Mouse (Mus musculus) urinary bladder, postnatal 25 days (tissue): ENCODE measurements around the gene Inpp5d.

Experiments
- DNase-seq: peaks from one replicate; pipeline ENCODE4 v3.0.0; 2022; ENCODE audit warnings: low spot score

Gene Inpp5d

GRCm38 (mm10) chr1:87624826-87625225, 4.7 kb downstream of the Inpp5d start:
- DNase-seq = no peak

DNA sequence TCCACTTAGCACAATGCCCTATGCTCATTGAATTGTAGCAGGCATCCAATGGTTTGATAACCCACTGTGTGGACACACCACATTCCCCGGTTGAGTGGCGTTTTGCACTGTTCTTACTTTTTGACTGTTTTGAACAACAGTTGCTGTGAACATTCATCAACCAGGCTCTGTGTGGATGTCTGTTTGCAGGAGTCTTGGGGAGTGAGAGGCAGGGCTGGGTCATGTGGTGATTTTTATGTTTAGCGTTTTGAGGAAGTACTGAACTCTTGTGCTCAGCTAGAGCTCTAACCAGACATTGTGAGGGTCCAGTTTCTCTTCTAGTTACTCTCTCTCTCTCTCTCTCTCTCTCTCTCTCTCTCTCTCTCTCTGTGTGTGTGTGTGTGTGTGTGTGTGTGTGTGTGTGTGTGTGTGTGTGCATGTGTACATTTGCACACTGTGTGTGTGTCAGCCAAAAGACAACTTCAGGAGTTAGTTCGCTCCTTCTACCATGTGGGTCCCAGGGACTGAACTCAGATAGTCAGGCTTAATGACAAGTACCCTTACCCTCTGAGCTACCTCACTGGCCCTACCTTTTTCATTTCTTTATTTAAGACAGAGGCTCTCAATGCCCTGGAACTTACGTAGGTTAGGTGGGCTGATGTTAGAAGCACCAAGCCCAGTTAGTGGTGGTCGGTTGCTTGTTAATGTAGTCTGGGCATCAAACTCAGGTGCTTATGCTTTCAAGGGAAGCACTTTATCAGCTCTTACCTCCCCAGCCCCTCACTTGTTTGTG, 5.3 kb downstream of the Inpp5d start:
- no peak for DNase-seq

- DNase-seq = no peak
These were observed 6.2 kb downstream of the Inpp5d start for GRCm38 (mm10) chr1:87626344-87626743.

DNA sequence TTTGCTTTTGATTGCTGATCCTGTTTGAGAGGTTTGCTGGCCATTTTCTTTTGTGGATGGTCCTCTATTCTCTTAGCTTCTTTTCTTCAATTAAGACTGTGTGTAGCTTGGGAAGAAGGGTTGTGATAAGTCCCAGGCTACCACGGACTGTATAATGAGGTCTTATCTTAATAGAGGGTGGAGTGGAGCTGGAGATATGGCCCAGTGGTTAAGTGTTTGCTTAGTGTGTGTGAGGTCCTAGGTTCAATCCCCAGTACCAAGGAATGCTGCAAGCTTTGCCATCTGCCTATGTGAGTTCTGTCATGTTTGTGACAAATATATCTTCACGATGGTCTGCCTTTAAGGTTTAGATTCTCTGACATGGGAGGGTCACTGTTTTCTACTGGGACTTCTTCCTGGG, 8.0 kb downstream of the Inpp5d start:
- no peak for DNase-seq

GRCm38 (mm10) chr1:87631584-87631983, 11.5 kb downstream of the Inpp5d start:
- DNase-seq = no peak

DNA sequence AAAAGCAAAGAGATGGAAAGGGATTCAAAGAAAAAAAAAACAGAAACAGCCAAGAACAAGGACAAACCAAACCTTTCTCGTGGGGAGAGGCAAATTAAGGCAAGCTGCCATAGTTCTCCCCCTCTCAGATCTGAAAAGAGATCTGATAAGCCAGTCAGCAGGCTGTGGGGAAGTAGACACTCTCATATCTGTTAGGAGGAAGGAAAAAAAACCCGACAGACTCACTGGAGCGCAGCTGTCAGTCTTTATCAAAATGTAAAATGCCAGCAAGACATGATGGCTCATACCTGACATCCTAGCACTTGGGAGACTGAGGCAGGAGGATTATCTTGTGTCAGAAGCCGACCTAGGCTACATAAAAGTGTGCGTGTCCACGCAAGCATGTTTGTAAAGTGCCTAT, 12.1 kb downstream of the Inpp5d start:
- DNase-seq = no peak

GRCm38 (mm10) chr1:87636716-87637117, 16.6 kb downstream of the Inpp5d start:
- DNase-seq = no peak

DNA sequence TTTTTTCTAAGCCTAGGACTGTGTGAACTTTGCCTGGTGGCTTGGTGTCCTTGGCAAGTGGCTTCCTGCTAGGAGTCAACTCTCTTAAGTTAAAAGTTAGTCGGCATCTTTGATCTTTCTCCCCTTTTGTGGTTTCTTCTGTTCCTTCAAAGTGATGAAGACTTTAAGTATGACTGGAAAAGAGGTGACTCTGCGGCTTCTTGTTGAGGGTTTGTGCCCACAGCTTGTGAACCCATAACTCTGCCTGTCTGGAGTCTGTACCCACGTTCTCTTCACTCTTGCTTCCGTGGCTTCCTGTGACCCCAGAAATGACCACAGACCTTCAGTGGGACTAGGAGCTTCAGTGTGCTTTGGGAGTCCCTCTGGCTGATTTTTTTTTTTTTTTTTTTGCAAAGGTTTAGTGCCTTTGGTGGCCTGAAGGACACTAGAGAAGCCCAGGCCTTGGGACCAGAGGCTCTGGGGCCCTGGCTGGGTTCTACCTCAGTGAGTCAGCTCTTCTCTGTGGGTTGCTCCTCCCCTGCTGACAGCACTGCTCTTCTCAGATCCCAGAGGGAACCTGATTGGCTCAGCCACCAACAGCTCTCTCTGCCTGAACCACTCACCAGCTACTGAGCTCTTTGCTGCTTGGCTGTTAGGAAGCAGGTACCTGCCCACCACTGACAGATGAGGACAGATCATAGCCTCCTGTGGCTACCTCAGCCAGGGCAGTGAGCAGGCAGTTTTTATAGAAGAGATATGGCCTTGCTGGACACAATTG, 17.2 kb downstream of the Inpp5d start:
- no peak for DNase-seq

GRCm38 (mm10) chr1:87637878-87638600, 17.9 kb downstream of the Inpp5d start:
- DNase-seq = no peak

DNA sequence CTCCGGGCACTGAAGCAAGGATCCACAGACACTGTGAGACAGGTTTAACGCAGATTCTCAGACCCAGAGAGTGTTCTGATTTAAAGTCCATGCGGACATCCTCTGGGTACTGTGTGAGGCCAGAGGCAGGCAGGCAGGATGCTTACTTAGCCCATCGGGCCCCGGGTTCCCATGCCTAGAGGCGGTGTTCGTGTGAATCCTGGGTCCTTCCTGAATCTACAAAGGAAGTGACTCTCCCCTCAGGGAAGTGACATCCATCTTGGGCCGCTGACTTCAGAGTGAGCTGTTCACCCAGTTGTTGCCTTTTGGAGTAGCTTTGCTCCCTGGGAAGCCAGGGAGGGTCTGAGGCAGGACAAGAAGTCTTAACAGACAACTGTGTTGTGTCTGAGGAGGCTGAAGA, 19.6 kb downstream of the Inpp5d start:
- no peak for DNase-seq

DNA sequence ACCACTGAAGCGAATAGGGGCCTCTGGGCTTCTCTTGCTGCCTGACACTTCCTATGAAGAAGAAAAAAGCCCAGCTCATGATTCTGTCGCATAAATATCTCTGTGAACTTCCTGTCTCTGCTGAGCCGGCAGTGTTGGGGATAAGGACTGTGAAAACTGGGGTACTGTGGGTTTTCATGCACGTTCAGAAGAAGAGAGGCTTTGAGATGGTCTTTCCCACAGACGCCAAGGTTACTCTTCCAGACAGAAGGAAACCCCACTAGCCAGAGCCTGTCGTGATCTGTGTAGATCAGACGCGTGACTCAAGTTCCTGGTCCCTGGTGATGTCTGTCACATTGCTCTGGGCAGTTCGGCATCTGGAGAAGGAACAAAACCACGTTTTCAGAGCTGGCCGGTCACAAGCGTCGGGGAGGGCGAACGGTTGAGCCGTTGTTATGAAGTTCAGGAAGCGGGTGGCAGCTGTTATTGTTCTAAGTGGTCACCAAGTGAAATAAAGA, 20.1 kb downstream of the Inpp5d start:
- DNase-seq = no peak

- no peak for DNase-seq
These were observed 22.9 kb downstream of the Inpp5d start for GRCm38 (mm10) chr1:87643016-87643415.

DNA sequence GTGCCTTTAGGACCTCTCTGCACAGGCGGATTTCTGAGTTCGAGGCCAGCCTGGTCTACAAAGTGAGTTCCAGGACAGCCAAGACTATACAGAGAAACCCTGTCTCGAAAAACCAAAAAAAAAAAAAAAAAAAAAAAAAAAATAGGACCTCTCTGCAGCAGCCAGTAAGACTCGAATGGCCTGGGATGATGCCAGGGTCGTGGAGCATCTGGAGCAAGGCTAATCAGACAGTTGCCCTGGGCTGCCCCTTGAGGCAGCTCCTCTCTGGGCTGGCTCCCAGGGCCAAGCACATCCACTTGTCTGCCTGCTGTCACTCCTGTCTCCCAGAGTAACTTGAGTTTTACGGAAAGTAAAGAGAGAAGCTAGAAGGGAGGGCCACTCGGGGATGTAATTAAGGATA, 24.9 kb downstream of the Inpp5d start:
- no peak for DNase-seq

- no peak for DNase-seq
These were observed 25.6 kb downstream of the Inpp5d start for GRCm38 (mm10) chr1:87645748-87646147.

GRCm38 (mm10) chr1:87647820-87648219, 27.7 kb downstream of the Inpp5d start:
- DNase-seq = no peak

- DNase-seq = no peak
These were observed 28.5 kb downstream of the Inpp5d start for GRCm38 (mm10) chr1:87648657-87649056.

DNA sequence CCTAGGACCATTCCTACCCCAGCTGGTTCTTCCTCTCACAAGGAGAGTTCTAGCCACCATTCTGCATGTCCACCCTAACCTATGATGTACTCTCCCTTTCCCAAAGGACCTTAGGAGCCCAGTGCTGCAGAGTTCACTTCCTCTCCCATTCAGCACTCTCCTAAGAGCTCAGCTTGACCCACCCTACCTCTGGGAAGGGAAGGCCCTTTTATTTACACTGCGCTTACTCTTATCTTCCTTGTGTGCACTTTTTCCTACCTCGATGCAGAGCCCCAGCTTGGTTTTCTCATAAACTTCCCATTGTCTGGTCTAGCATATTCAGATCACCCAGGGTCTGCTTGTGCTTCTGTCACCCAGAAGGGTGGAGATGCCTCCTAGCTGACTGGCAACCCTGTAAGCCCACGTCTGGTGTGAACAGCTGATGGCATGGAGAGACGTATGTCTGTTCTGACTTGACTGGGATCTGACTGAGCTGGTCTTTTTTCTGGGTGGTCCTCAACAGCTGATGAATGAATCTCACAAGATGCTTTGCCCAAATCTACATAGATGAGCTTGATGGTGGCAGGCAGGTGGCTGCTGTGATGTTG, 29.2 kb downstream of the Inpp5d start:
- no peak for DNase-seq

- DNase-seq = no peak
These were observed 29.9 kb downstream of the Inpp5d start for GRCm38 (mm10) chr1:87649958-87650474.

- DNase-seq = no peak
These were observed 30.5 kb downstream of the Inpp5d start for GRCm38 (mm10) chr1:87650611-87651079.

- DNase-seq = no peak
These were observed 31.3 kb downstream of the Inpp5d start for GRCm38 (mm10) chr1:87651436-87651835.

- no peak for DNase-seq
These were observed 35.0 kb downstream of the Inpp5d start for GRCm38 (mm10) chr1:87655101-87655500.

DNA sequence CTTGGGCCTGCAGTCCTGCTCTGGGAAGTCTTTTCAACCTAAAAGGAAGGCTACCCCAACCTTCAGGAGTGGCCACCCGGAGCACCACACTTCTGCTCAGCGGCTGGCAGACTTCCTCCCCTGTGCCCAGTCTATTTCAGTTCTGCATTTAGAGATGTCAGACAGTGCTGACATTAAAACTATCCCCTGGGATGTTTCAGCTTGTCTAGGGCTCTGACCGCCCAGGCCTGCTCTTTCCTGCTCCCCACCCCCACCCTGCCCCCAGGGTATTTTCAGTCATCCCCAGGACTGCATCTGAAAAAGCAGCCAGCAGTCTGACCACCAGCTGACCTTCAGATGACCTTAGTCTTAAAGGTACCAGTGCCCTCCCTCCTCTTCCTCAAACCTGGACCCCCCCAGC, 38.0 kb downstream of the Inpp5d start:
- DNase-seq = no peak
